Mouse (Mus musculus) midbrain, embryonic 11.5 days (tissue): Measurements from ENCODE around the gene Rere. TPM values are rescaled to one million over a fixed set of nuclear protein-coding genes. Genes with fewer than 3 reads are reported as not detected.

Experiments used
- ATAC-seq: fragments of 200-750 bp; cut with Nextera tagmentation; 2 replicates; pipeline ENCODE4 v1.8.0; 2017; ENCODE audit warnings: moderate TSS enrichment, moderate library complexity; ENCODE audit not compliant: low FRiP score
- DNase-seq: peaks from one replicate; pipeline ENCODE4 v3.0.0; 2015; ENCODE audit warnings: low spot score; ENCODE audit errors: missing footprints
- H3K27ac ChIP-seq: fragments of 300-500 bp; sonication (generic); 2 replicates; pipeline ENCODE4 v1.5.1; 2014; ENCODE audit warnings: low read depth, low read length
- H3K27me3 ChIP-seq: fragments of 300-500 bp; sonication (generic); 2 replicates; pipeline ENCODE4 v1.6.1; 2014; ENCODE audit warnings: mild to moderate bottlenecking, low read length, moderate library complexity, mixed read lengths; ENCODE audit not compliant: control insufficient read depth, insufficient read depth
- H3K36me3 ChIP-seq: fragments of 300-500 bp; sonication (generic); 2 replicates; pipeline ENCODE4 v1.6.1; 2014; ENCODE audit warnings: mild to moderate bottlenecking, low read length, moderate library complexity, mixed read lengths; ENCODE audit not compliant: control insufficient read depth, insufficient read depth
- H3K4me1 ChIP-seq: fragments of 300-500 bp; sonication (generic); 2 replicates; pipeline ENCODE4 v1.6.1; 2014; ENCODE audit warnings: low read length; ENCODE audit not compliant: control insufficient read depth, insufficient read depth
- H3K4me2 ChIP-seq: fragments of 300-500 bp; sonication (generic); 2 replicates; pipeline ENCODE4 v1.6.1; 2014; ENCODE audit warnings: mild to moderate bottlenecking, moderate library complexity
- H3K4me3 ChIP-seq: fragments of 300-500 bp; sonication (generic); 2 replicates; pipeline ENCODE4 v1.5.1; 2014; ENCODE audit warnings: low read depth, low read length
- H3K9ac ChIP-seq: fragments of 300-500 bp; sonication (generic); 2 replicates; pipeline ENCODE4 v1.6.1; 2014; ENCODE audit warnings: low read length
- H3K9me3 ChIP-seq: fragments of 300-500 bp; sonication (generic); 2 replicates; pipeline ENCODE4 v1.6.1; 2016; ENCODE audit warnings: low read length; ENCODE audit not compliant: control insufficient read depth
- WGBS: fragments of 180-500 bp; shearing (Covaris S2); extraction: QIAGEN DNeasy Blood & Tissue Kit; methylation state at CpG from one replicate; pipeline ENCODE4 v1.1.7; 2014; 5-methylcytosine and 5-hydroxymethylcytosine counted together
- polyA plus RNA-seq: library from polyadenylated mRNA; unstranded; fragments of >200 nt; fragmentation: Nextera tagmentation; extraction: Ambion mirVana; gene quantifications from 2 replicates; pipeline ENCODE4 v1.2.1, GENCODE M21; 2014

Rere gene
- polyA plus RNA-seq, 1 experiment from 2014 or later, result 34.2 TPM

- H3K9me3 ChIP-seq, result no peaks in the 10 kb centered on the region
- peaks cover 23% of the 10 kb centered on the region for H3K36me3 ChIP-seq
- H3K27me3 ChIP-seq, result no peaks in the 10 kb centered on the region
- H3K9ac ChIP-seq, result peak overlapping the region; percentile 88
- DNase-seq (no peak), ATAC-seq (no peak)
- peaks cover 20% of the 10 kb centered on the region for H3K4me1 ChIP-seq
- H3K27ac ChIP-seq, result no peak overlapping the region
- peak overlapping the region; percentile 85 for H3K4me3 ChIP-seq
- peak overlapping the region; percentile 68 for H3K4me2 ChIP-seq
- 1% methylated on average over 3 of the region's 3 CpGs for WGBS
Measured at GRCm38 (mm10) chr4:150238433-150239086, 42.9 kb upstream of the Rere start.

GRCm38 (mm10) chr4:150239087-150239480 is 42.4 kb upstream of the Rere start:
- Histone ChIP-seq H3K4me3 (peak overlapping the region; percentile 85), H3K4me2 (peak overlapping the region; percentile 68), H3K4me1 (peaks cover 20% of the 10 kb centered on the region), H3K9me3 (no peaks in the 10 kb centered on the region), H3K27me3 (no peaks in the 10 kb centered on the region), H3K9ac (no peak overlapping the region; the same call in 1 of the 2 replicates), H3K27ac (no peak overlapping the region), H3K36me3 (peaks cover 27% of the 10 kb centered on the region)
- ATAC-seq (no peak), DNase-seq (no peak)
- WGBS, result 24% methylated on average over 5 of the region's 5 CpGs

GRCm38 (mm10) chr4:150239503-150239902 is 41.9 kb upstream of the Rere start:
- no peaks in the 10 kb centered on the region for H3K9me3 ChIP-seq
- peaks cover 31% of the 10 kb centered on the region for H3K36me3 ChIP-seq
- no peaks in the 10 kb centered on the region for H3K27me3 ChIP-seq
- ATAC-seq (no peak), DNase-seq (no peak)
- whole genome bisulfite sequencing, result 43% methylated on average over 6 of the region's 6 CpGs
- peaks cover 20% of the 10 kb centered on the region for H3K4me1 ChIP-seq
- H3K4me3 ChIP-seq, result peak overlapping the region; percentile 85
- no peak overlapping the region for H3K27ac ChIP-seq
- H3K9ac ChIP-seq, result peak overlapping the region; percentile 13; the same call in 1 of the 2 replicates
- H3K4me2 ChIP-seq, result peak overlapping the region; percentile 68

- Histone ChIP-seq H3K4me2 (peak overlapping the region; percentile 68), H3K27ac (no peak overlapping the region), H3K27me3 (no peaks in the 10 kb centered on the region), H3K9ac (no peak overlapping the region), H3K4me1 (peaks cover 20% of the 10 kb centered on the region), H3K4me3 (peak overlapping the region; percentile 85), H3K9me3 (no peaks in the 10 kb centered on the region), H3K36me3 (peaks cover 35% of the 10 kb centered on the region)
- WGBS, result 9% methylated on average over 6 of the region's 6 CpGs
- ATAC-seq (no peak), DNase-seq (peak; percentile 99)
Measured at GRCm38 (mm10) chr4:150239951-150240368, 41.5 kb upstream of the Rere start.

GRCm38 (mm10) chr4:150240381-150240886 is 41.0 kb upstream of the Rere start:
- WGBS, result 71% methylated on average over 1 of the region's 1 CpGs

GRCm38 (mm10) chr4:150241708-150242107 is 39.7 kb upstream of the Rere start:
- H3K4me2 ChIP-seq, result no peak overlapping the region
- WGBS, result 76% methylated on average over 4 of the region's 4 CpGs
- peaks cover 15% of the 10 kb centered on the region for H3K4me1 ChIP-seq
- no peaks in the 10 kb centered on the region for H3K27me3 ChIP-seq
- ATAC-seq, result no peak
- H3K27ac ChIP-seq, result no peak overlapping the region
- H3K4me3 ChIP-seq, result no peak overlapping the region
- peak overlapping the region; percentile 20; the same call in 1 of the 2 replicates for H3K9ac ChIP-seq
- no peaks in the 10 kb centered on the region for H3K9me3 ChIP-seq
- no peak for DNase-seq
- H3K36me3 ChIP-seq, result peaks cover 44% of the 10 kb centered on the region

More at GRCm38 (mm10) chr4:150240381-150240886, 41.0 kb upstream of the Rere start:
- Histone ChIP-seq H3K4me1 (peaks cover 20% of the 10 kb centered on the region), H3K9ac (no peak overlapping the region), H3K36me3 (peaks cover 35% of the 10 kb centered on the region), H3K4me3 (no peak overlapping the region), H3K4me2 (no peak overlapping the region), H3K27me3 (no peaks in the 10 kb centered on the region), H3K9me3 (no peaks in the 10 kb centered on the region), H3K27ac (no peak overlapping the region)
- no peak for DNase-seq
- ATAC-seq, result no peak

- H3K27me3 ChIP-seq, result no peaks in the 10 kb centered on the region
- no peak overlapping the region for H3K27ac ChIP-seq
- no peak overlapping the region for H3K4me2 ChIP-seq
- H3K4me1 ChIP-seq, result peaks cover 15% of the 10 kb centered on the region
- ATAC-seq (no peak), DNase-seq (no peak)
- H3K9me3 ChIP-seq, result no peaks in the 10 kb centered on the region
- H3K9ac ChIP-seq, result no peak overlapping the region
- 90% methylated on average over 5 of the region's 5 CpGs for WGBS
- H3K4me3 ChIP-seq, result no peak overlapping the region
- peaks cover 52% of the 10 kb centered on the region for H3K36me3 ChIP-seq
Measured at GRCm38 (mm10) chr4:150242745-150243144, 38.7 kb upstream of the Rere start.

- Histone ChIP-seq H3K9me3 (no peaks in the 10 kb centered on the region), H3K4me3 (no peak overlapping the region), H3K36me3 (peaks cover 61% of the 10 kb centered on the region), H3K27me3 (no peaks in the 10 kb centered on the region), H3K4me2 (no peak overlapping the region), H3K9ac (no peak overlapping the region), H3K27ac (no peak overlapping the region), H3K4me1 (peaks cover 8% of the 10 kb centered on the region)
- 85% methylated on average over 2 of the region's 2 CpGs for WGBS
- ATAC-seq (no peak), DNase-seq (no peak)
Measured at GRCm38 (mm10) chr4:150245876-150246275, 35.6 kb upstream of the Rere start.

GRCm38 (mm10) chr4:150248009-150248408 is 33.4 kb upstream of the Rere start:
- Histone ChIP-seq H3K9ac (no peak overlapping the region), H3K4me2 (no peak overlapping the region), H3K4me1 (peaks cover 5% of the 10 kb centered on the region; the same call in 1 of the 2 replicates), H3K27me3 (no peaks in the 10 kb centered on the region), H3K27ac (no peak overlapping the region), H3K4me3 (no peak overlapping the region), H3K36me3 (peaks cover 43% of the 10 kb centered on the region), H3K9me3 (no peaks in the 10 kb centered on the region)
- ATAC-seq (peak; percentile 54; the same call in 1 of the 2 replicates), DNase-seq (peak; percentile 96)
- WGBS, result 72% methylated on average over 5 of the region's 5 CpGs
